Mouse (Mus musculus) embryonic facial prominence, embryonic 12.5 days (tissue): Measurements from ENCODE around the gene Tsc22d1. TPM values are rescaled to one million over a fixed set of nuclear protein-coding genes. Genes with fewer than 3 reads are reported as not detected.

Experiments
- ATAC-seq: fragments of 200-750 bp; cut with Nextera tagmentation; 2 replicates; pipeline ENCODE4 v1.8.0; 2017; ENCODE audit not compliant: insufficient number of reproducible peaks, insufficient read depth, low FRiP score, low TSS enrichment
- H3K27ac ChIP-seq: fragments of 300-500 bp; sonication (generic); 2 replicates; pipeline ENCODE4 v1.5.1; 2016; ENCODE audit warnings: mild to moderate bottlenecking
- H3K27me3 ChIP-seq: fragments of 300-500 bp; sonication (generic); 2 replicates; pipeline ENCODE4 v1.6.1; 2016; ENCODE audit warnings: mild to moderate bottlenecking, moderate library complexity
- H3K36me3 ChIP-seq: fragments of 300-500 bp; sonication (generic); 2 replicates; pipeline ENCODE4 v1.6.1; 2016; ENCODE audit warnings: mild to moderate bottlenecking
- H3K4me1 ChIP-seq: fragments of 300-500 bp; sonication (generic); 2 replicates; pipeline ENCODE4 v1.6.1; 2016
- H3K4me2 ChIP-seq: fragments of 300-500 bp; sonication (generic); replicated peaks from 2 replicates; pipeline ENCODE4 v1.6.1; 2016; ENCODE audit warnings: mild to moderate bottlenecking, moderate library complexity
- H3K4me3 ChIP-seq: fragments of 300-500 bp; sonication (generic); 2 replicates; pipeline ENCODE4 v1.5.1; 2016; ENCODE audit warnings: mild to moderate bottlenecking
- H3K9ac ChIP-seq: fragments of 300-500 bp; sonication (generic); 2 replicates; pipeline ENCODE4 v1.6.1; 2016; ENCODE audit warnings: mild to moderate bottlenecking, moderate library complexity
- H3K9me3 ChIP-seq: fragments of 300-500 bp; sonication (generic); 2 replicates; pipeline ENCODE4 v1.6.1; 2016; ENCODE audit warnings: mild to moderate bottlenecking, moderate library complexity
- WGBS: fragments of 180-500 bp; shearing (Covaris S2); methylation state at CpG from one replicate; pipeline ENCODE4 v1.1.7; 2016; 5-methylcytosine and 5-hydroxymethylcytosine counted together
- polyA plus RNA-seq: library from polyadenylated mRNA; unstranded; fragments of >200 nt; fragmentation: Nextera tagmentation; extraction: Ambion mirVana; gene quantifications from 2 replicates; pipeline ENCODE4 v1.2.1, GENCODE M21; 2016

Gene Tsc22d1
- polyA plus RNA-seq, 1 experiment from 2014 or later: 597 TPM

GRCm38 (mm10) chr14:76442160-76442559 lies 27.4 kb downstream of the Tsc22d1 start:
- no peak overlapping the region for H3K27ac ChIP-seq
- no peak overlapping the region for H3K4me2 ChIP-seq
- H3K4me3 ChIP-seq: no peak overlapping the region
- no peak for ATAC-seq
- H3K9me3 ChIP-seq: no peaks in the 10 kb centered on the region
- no peak overlapping the region for H3K9ac ChIP-seq
- H3K36me3 ChIP-seq: peaks cover 33% of the 10 kb centered on the region
- 88% methylated on average over 10 of the region's 10 CpGs for WGBS
- no peaks in the 10 kb centered on the region for H3K4me1 ChIP-seq
- no peaks in the 10 kb centered on the region for H3K27me3 ChIP-seq

DNA sequence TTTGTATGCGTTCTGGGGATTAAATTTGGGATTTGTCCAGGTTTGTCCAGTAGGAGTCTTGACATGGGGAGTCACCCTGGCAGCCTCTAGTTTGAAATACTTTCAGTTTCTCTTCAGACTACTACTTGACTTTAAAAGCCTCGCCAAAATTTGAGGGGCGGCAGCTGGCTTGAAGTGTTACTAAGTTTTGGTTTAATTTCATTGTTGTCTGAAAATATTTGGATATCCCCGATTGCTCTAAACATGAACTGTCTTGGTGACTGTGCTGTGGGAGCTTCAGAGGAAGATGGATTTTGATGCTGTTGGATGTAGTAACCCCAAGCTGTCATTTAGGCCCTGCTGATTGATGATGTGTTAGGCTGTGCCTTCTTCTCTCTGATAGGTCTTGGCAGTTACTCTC lies 34.2 kb downstream of the Tsc22d1 start:
- Histone ChIP-seq H3K4me3 (no peak overlapping the region), H3K9me3 (no peaks in the 10 kb centered on the region), H3K4me1 (no peaks in the 10 kb centered on the region), H3K27me3 (no peaks in the 10 kb centered on the region), H3K9ac (no peak overlapping the region), H3K4me2 (no peak overlapping the region), H3K27ac (no peak overlapping the region), H3K36me3 (peaks cover 9% of the 10 kb centered on the region; the same call in 1 of the 2 replicates)
- ATAC-seq: no peak
- 87% methylated on average over 4 of the region's 4 CpGs for WGBS

DNA sequence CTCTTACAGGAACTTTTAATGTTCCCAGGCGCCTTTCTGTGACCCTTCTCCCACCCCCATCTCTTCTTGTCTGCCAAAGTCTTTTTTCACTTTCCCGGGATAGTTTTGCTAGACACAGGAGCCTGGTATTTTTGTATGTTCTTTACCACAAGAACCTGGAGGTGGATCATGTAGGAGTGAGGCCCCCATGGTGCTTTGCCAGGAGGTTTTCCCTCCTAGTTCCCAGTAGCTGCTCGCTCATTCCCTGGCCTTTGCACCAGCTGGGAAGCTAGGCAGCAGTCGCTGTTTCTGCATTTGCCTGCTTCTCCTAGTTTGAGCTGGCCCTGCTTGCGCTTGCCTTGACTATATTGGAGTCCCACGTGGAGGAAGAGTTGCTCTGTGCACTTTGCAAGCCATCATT lies 36.2 kb downstream of the Tsc22d1 start:
- Histone ChIP-seq H3K4me1 (no peaks in the 10 kb centered on the region), H3K9me3 (no peaks in the 10 kb centered on the region), H3K36me3 (peaks cover 9% of the 10 kb centered on the region; the same call in 1 of the 2 replicates), H3K4me3 (no peak overlapping the region), H3K27me3 (no peaks in the 10 kb centered on the region), H3K9ac (no peak overlapping the region), H3K27ac (no peak overlapping the region), H3K4me2 (no peak overlapping the region)
- ATAC-seq: no peak
- WGBS: 81% methylated on average over 6 of the region's 6 CpGs

- Histone ChIP-seq H3K36me3 (peaks cover 9% of the 10 kb centered on the region; the same call in 1 of the 2 replicates), H3K4me3 (no peak overlapping the region), H3K4me1 (no peaks in the 10 kb centered on the region), H3K4me2 (no peak overlapping the region), H3K27ac (no peak overlapping the region), H3K9ac (no peak overlapping the region), H3K27me3 (no peaks in the 10 kb centered on the region), H3K9me3 (no peaks in the 10 kb centered on the region)
- 88% methylated on average over 17 of the region's 17 CpGs for WGBS
- ATAC-seq: no peak
These were observed 38.1 kb downstream of the Tsc22d1 start for GRCm38 (mm10) chr14:76452751-76453360.

GRCm38 (mm10) chr14:76454673-76455072 lies 39.9 kb downstream of the Tsc22d1 start:
- no peak for ATAC-seq
- Histone ChIP-seq H3K4me1 (no peaks in the 10 kb centered on the region), H3K4me3 (no peak overlapping the region), H3K27me3 (no peaks in the 10 kb centered on the region), H3K36me3 (peaks cover 9% of the 10 kb centered on the region; the same call in 1 of the 2 replicates), H3K4me2 (no peak overlapping the region), H3K9ac (no peak overlapping the region), H3K27ac (no peak overlapping the region), H3K9me3 (no peaks in the 10 kb centered on the region)
- 77% methylated on average over 4 of the region's 5 CpGs for WGBS

GRCm38 (mm10) chr14:76455159-76455558 lies 40.4 kb downstream of the Tsc22d1 start:
- Histone ChIP-seq H3K4me2 (no peak overlapping the region), H3K9ac (no peak overlapping the region), H3K27ac (no peak overlapping the region), H3K4me1 (no peaks in the 10 kb centered on the region), H3K9me3 (no peaks in the 10 kb centered on the region), H3K4me3 (no peak overlapping the region), H3K27me3 (no peaks in the 10 kb centered on the region), H3K36me3 (peaks cover 9% of the 10 kb centered on the region; the same call in 1 of the 2 replicates)
- WGBS: 89% methylated on average over 7 of the region's 7 CpGs
- ATAC-seq: no peak

DNA sequence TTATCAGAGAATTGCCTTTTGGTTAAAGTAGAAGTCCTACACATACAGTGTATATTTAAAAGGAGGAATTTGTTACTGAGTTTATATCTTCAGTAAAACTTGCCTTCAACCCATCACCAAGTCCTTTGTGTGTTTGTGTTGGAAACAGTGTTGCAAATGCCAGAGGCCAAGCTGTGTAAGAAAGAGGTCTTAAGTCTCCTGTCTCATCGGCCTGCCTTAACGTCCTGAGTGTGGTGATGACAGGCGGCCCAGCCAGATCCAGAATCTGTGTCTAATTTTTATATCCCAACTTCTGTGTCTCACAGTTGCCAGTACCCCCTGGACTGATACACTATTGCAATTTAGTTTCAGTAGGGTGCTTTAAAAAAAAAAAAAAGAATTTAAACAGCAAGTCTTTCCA lies 42.9 kb downstream of the Tsc22d1 start:
- H3K4me3 ChIP-seq: no peak overlapping the region
- H3K4me1 ChIP-seq: no peaks in the 10 kb centered on the region
- H3K9ac ChIP-seq: no peak overlapping the region
- no peak overlapping the region for H3K27ac ChIP-seq
- no peak for ATAC-seq
- no peak overlapping the region for H3K4me2 ChIP-seq
- no peaks in the 10 kb centered on the region for H3K27me3 ChIP-seq
- peaks cover 4% of the 10 kb centered on the region; the same call in 1 of the 2 replicates for H3K36me3 ChIP-seq
- H3K9me3 ChIP-seq: no peaks in the 10 kb centered on the region
- WGBS: 87% methylated on average over 3 of the region's 3 CpGs

DNA sequence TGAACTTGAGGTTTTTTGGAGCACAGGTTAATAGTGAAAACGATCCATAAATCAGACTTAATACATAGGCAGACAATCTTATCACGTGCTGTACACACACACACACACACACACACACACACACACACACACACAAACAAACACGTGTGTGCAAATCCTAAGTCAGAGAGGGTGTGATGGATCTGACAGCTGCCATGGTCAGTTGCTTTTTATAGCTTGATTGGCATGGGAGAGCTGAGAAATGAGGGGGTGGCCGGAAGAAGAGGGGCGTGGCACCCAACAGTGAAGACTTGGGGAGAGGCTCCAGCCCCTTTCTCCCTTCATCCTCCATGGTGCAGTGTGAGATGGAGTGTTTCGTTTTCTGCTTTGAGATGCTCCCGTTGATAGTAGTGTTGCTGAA lies 45.4 kb downstream of the Tsc22d1 start:
- no peak for ATAC-seq
- Histone ChIP-seq H3K4me2 (no peak overlapping the region), H3K27me3 (no peaks in the 10 kb centered on the region), H3K4me3 (no peak overlapping the region), H3K27ac (no peak overlapping the region), H3K36me3 (peaks cover 4% of the 10 kb centered on the region; the same call in 1 of the 2 replicates), H3K9ac (no peak overlapping the region), H3K4me1 (peaks cover 3% of the 10 kb centered on the region; the same call in 1 of the 2 replicates), H3K9me3 (no peaks in the 10 kb centered on the region)
- WGBS: 84% methylated on average over 7 of the region's 7 CpGs

- no peak overlapping the region for H3K27ac ChIP-seq
These were observed 46.5 kb downstream of the Tsc22d1 start for GRCm38 (mm10) chr14:76461182-76461775.

DNA sequence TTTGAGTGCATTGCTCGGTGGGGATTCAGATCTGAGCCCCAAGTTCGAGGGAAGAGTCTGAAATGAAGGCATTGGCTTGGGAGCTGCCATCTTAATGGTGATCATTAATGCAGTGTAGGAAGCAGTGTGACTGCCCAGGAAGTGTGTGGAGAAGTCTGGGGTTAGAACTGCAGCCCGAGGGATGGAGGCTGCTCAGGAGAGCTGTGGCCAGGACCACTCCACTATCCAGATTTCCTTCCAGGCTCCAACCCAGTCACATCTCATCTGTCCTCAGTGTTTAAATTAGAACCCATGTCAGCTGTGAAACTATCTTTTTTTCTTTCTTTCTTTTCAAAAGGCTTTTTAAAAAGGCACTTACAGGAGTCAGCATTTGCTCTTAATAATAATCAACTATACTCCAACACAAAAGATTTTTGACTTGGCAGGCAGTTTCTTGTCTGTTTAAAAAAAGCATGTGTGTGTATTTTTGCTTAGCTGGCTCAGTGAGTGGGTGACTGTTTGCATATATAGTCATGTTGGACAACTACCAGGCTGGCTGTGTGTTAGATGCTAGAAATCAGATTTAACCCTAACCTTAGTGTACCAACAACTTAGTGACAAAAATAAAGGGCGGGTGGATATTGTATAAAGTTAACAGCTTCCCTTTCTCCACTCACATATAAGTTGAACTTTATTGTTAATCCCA lies 48.8 kb downstream of the Tsc22d1 start:
- H3K27ac ChIP-seq: no peak overlapping the region
- ATAC-seq: no peak
- H3K4me2 ChIP-seq: no peak overlapping the region
- peaks cover 4% of the 10 kb centered on the region; the same call in 1 of the 2 replicates for H3K36me3 ChIP-seq
- WGBS: 83% methylated on average over 4 of the region's 4 CpGs
- no peak overlapping the region for H3K4me3 ChIP-seq
- no peak overlapping the region for H3K9ac ChIP-seq
- peaks cover 23% of the 10 kb centered on the region for H3K4me1 ChIP-seq
- no peaks in the 10 kb centered on the region for H3K9me3 ChIP-seq
- no peaks in the 10 kb centered on the region for H3K27me3 ChIP-seq

More at GRCm38 (mm10) chr14:76461182-76461775, 46.5 kb downstream of the Tsc22d1 start:
- 88% methylated on average over 10 of the region's 10 CpGs for WGBS
- H3K9me3 ChIP-seq: no peaks in the 10 kb centered on the region
- peaks cover 4% of the 10 kb centered on the region; the same call in 1 of the 2 replicates for H3K36me3 ChIP-seq
- no peak for ATAC-seq
- no peaks in the 10 kb centered on the region for H3K27me3 ChIP-seq
- no peak overlapping the region for H3K4me2 ChIP-seq
- no peak overlapping the region for H3K9ac ChIP-seq
- no peak overlapping the region for H3K4me3 ChIP-seq
- H3K4me1 ChIP-seq: peaks cover 5% of the 10 kb centered on the region; the same call in 1 of the 2 replicates

DNA sequence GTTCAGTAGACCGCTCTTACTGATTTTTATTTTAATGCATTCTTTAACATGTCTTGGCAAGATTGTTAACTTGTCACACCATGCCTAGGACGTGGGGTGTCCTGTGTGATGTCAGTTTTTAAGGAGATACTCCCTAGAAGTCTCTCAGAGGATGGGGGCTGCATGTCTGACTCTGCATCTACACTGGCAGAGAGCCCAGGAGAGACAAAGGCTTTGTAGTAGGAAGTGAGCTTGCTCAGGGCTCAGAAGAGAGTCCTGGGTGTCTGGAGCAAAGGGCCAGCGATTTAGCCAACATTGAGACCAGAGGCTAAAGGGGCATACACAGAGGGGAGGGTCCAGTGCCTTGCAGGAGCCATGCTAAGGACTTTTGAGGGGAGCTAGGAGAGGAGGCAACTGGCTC lies 50.2 kb downstream of the Tsc22d1 start:
- 74% methylated on average over 3 of the region's 3 CpGs for WGBS
- ATAC-seq: no peak
- H3K4me3 ChIP-seq: no peak overlapping the region
- no peaks in the 10 kb centered on the region for H3K9me3 ChIP-seq
- no peak overlapping the region for H3K9ac ChIP-seq
- H3K27me3 ChIP-seq: no peaks in the 10 kb centered on the region
- H3K4me1 ChIP-seq: peaks cover 33% of the 10 kb centered on the region
- H3K36me3 ChIP-seq: peaks cover 4% of the 10 kb centered on the region; the same call in 1 of the 2 replicates
- no peak overlapping the region for H3K4me2 ChIP-seq
- no peak overlapping the region for H3K27ac ChIP-seq
